Mouse (Mus musculus) monocyte, adult 5-6 weeks (primary cell): ENCODE measurements around the gene Dmap1. TPM values are rescaled to one million over a fixed set of nuclear protein-coding genes. Genes with fewer than 3 reads are reported as not detected.

Experiments
- ATAC-seq: fragments of 153-309, 156-312 bp; replicated peaks from 2 replicates; pipeline ENCODE4 v1.8.0; 2017; ENCODE audit warnings: mild to moderate bottlenecking; ENCODE audit not compliant: low TSS enrichment, insufficient number of reproducible peaks, severe bottlenecking, poor library complexity, low FRiP score
- total RNA-seq: library from RNA; stranded (forward); fragments of 200-1000, 200-491, 200-594 nt; gene quantifications from 3 replicates; pipeline ENCODE4 v1.2.3, GENCODE M21; 2017

Dmap1 gene
- total RNA-seq, 1 experiment from 2014 or later: 23.9 TPM

DNA sequence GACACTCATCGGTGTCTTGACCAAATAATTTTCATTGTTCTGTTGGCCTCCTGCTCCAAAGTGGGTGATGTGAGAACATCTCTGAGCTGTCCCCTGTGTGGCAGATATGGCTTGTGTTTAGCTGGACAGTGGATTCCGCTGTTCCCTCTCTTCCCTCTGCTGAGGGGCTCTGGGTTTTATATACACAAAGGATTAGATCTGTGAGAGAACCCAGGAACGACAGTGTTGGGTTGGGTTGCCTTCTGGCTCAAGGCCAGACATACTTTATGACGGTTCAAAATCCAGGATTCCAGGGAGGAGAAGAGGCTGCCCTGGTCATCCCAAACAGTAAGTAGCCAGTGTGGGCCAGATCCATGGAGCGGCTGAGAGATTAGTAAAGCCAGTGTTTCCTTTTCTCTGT, 48.5 kb downstream of the Dmap1 start:
- no peak for ATAC-seq

- ATAC-seq: no peak
Observed at GRCm38 (mm10) chr4:117630053-117630670, 51.9 kb downstream of the Dmap1 start.

DNA sequence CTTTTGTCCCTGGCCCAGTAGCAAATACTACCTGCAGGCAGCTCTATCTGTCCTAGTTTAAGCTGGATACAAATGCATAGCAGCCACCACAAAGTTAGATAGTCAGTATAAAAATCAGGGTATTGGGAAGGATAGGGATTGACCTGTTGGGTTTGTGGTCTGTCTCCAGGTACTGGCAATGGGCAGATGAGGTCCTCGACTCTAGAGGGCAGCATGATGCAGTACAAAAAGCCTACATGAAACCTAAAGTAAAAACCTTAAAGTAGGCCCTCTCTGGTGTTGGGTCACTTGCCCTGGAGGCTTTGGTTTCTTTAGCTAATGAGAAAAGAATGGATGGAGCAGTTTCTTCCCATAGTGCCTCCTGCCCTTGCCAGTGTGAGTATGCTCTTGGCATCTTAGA, 53.6 kb downstream of the Dmap1 start:
- ATAC-seq: no peak

Other genes starting within 250 kb of the Dmap1 start
- 106 to 139 TPM (median 116 TPM) in 3 replicates for gene Rnf220, start 185.2 kb downstream of the Dmap1 start, total RNA-seq
- 10.0 to 57.7 TPM (median 14.9 TPM) in 3 replicates for gene Eri3, start 131.9 kb downstream of the Dmap1 start, total RNA-seq
- gene Gm12845, start 42.1 kb upstream of the Dmap1 start, total RNA-seq: not detected in 3 replicates
- gene Klf17, start 83.4 kb upstream of the Dmap1 start, total RNA-seq: not detected in 3 replicates
- 1.8 to 2.8 TPM in 2 of 3 replicates, not detected in the other for gene Slc6a9, start 152.2 kb upstream of the Dmap1 start, total RNA-seq
- gene Ccdc24, start 190.3 kb upstream of the Dmap1 start, total RNA-seq: not detected in 3 replicates
- not detected in 3 replicates for gene B4galt2, start 201.2 kb upstream of the Dmap1 start, total RNA-seq
- 121 to 188 TPM (median 178 TPM) in 3 replicates for gene Atp6v0b, start 205.1 kb upstream of the Dmap1 start, total RNA-seq
- 2.1 to 15.0 TPM (median 4.2 TPM) in 3 replicates for gene Dph2, start 209.8 kb upstream of the Dmap1 start, total RNA-seq
- gene Ipo13, start 232.7 kb upstream of the Dmap1 start, total RNA-seq: 4.4 to 15.6 TPM (median 7.5 TPM) in 3 replicates
- not detected in 3 replicates for gene Artn, start 247.5 kb upstream of the Dmap1 start, total RNA-seq